Mouse (Mus musculus) heart, postnatal 0 days (tissue): ENCODE measurements around the gene Pfkfb3.

Experiments
- CTCF ChIP-seq: IDR thresholded peaks from 2 replicates; pipeline ENCODE4 v1.5.1; 2016; ENCODE audit warnings: antibody characterized with exemption, control low read depth, low read depth
- EP300 ChIP-seq: IDR thresholded peaks from 2 replicates; pipeline ENCODE4 v1.6.1; 2016; ENCODE audit warnings: antibody characterized with exemption, low read depth

DNA sequence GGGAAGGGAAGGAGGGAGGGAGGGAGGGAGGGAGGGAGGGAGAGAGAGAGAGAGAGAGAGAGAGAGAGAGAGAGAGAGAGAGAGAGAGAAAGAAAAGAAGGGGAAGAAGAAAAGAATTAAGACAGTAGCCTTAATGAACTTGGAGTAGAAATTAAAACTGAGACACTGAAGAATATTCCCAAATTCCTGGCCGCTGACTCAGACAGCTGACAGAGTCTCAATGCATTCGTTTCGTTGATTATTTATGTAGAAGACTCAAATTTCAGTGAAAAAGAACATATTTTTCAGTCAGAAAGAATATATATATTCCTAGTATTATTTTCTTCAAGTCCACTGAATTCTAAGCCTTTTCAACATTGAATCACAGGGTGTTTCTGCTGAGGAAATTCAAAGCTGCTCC, 92.9 kb downstream of the Pfkfb3 start:
- TF ChIP-seq CTCF (no peak), EP300 (no peak)
